Mouse (Mus musculus) bone marrow macrophage, adult 2 months (primary cell): Measurements from ENCODE around the gene Rpf2. TPM values are rescaled to one million over a fixed set of nuclear protein-coding genes. Genes with fewer than 3 reads are reported as not detected.

ENCODE experiments used
- H3K27ac ChIP-seq: 2 replicates; pipeline ENCODE4 v1.5.1; 2012; ENCODE audit warnings: low read depth, low read length; ENCODE audit not compliant: insufficient read depth
- H3K4me1 ChIP-seq: 2 replicates; pipeline ENCODE4 v1.6.1; 2012; ENCODE audit warnings: low read length; ENCODE audit not compliant: control insufficient read depth, insufficient read depth
- H3K4me3 ChIP-seq: 2 replicates; pipeline ENCODE4 v1.5.1; 2012; ENCODE audit warnings: mild to moderate bottlenecking, low read length, moderate library complexity; ENCODE audit not compliant: insufficient read depth
- CTCF ChIP-seq: IDR thresholded peaks from 2 replicates; pipeline ENCODE4 v1.5.1; 2012; ENCODE audit warnings: low read depth, mild to moderate bottlenecking, low read length, moderate library complexity
- POLR2A ChIP-seq: IDR thresholded peaks from 2 replicates; pipeline ENCODE4 v1.6.1; 2012; ENCODE audit warnings: mild to moderate bottlenecking, low read depth, low read length, borderline replicate concordance
- polyA plus RNA-seq: library from polyadenylated mRNA; stranded (reverse); fragments of >200 nt; gene quantifications from 2 replicates; pipeline ENCODE4 v1.2.4, GENCODE M21; 2012; ENCODE audit not compliant: missing spikeins, insufficient read depth, insufficient read length

Gene Rpf2
- polyA plus RNA-seq, 1 experiment, result 27.4 TPM

- Histone ChIP-seq H3K4me1 (no peaks in the 10 kb centered on the region), H3K4me3 (no peak overlapping the region), H3K27ac (no peak overlapping the region)
- TF ChIP-seq POLR2A (no peak), CTCF (no peak)
Observed at GRCm38 (mm10) chr10:40177323-40177962, 69.4 kb downstream of the Rpf2 start.

Other genes starting within 250 kb of the Rpf2 start
- not detected in 2 replicates for gene Mfsd4b1, start 221.8 kb downstream of the Rpf2 start, polyA plus RNA-seq
- 59.0 and 61.3 TPM in 2 replicates for gene Slc16a10, start 104.8 kb downstream of the Rpf2 start, polyA plus RNA-seq
- 36.4 and 47.3 TPM in 2 replicates for gene Gtf3c6, start 11.1 kb upstream of the Rpf2 start, polyA plus RNA-seq
- 40.0 and 44.2 TPM in 2 replicates for gene Amd1, start 55.1 kb upstream of the Rpf2 start, polyA plus RNA-seq
- gene Cdk19, start 92.5 kb upstream of the Rpf2 start, polyA plus RNA-seq, result 38.4 and 41.2 TPM in 2 replicates